Mouse (Mus musculus) forelimb bud, embryonic 11.5 days (tissue): ENCODE measurements at regions not wholly inside any gene's neighbourhood (a gene's known extent, or its start where the extent isn't known, plus 50 kb on each side); places are given as distances from the start of the nearest gene placed in this dataset.
"Not testable (repeated sequence)": the region's sequence is repeated elsewhere in the genome, so short reads cannot be mapped to it uniquely, and the experiment has no call there.

ENCODE experiments used
- DNase-seq: peaks from one replicate; pipeline ENCODE4 v3.0.0-alpha.2; 2012; ENCODE audit warnings: low read depth, low spot score

DNA sequence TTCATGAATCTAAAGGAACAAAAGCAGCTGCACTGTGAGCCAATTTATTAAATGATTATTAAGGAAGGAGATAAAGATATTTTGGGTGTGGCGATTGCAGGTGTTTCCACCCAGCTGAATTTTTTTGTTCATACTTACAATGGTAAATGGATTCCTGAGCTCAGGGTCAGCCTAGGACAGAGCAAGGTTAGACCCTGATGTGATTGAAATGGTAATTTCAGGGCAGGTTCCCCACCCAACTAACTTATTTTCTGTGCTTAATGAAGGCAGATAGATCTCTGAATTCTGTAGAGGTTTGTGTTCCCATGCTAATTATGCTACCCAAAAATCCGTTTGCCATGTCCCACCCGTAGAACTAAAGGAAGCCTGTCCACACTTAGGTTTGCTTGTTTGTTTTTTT is 258.8 kb upstream of the St6gal2 start:
- DNase-seq, result no peak

DNA sequence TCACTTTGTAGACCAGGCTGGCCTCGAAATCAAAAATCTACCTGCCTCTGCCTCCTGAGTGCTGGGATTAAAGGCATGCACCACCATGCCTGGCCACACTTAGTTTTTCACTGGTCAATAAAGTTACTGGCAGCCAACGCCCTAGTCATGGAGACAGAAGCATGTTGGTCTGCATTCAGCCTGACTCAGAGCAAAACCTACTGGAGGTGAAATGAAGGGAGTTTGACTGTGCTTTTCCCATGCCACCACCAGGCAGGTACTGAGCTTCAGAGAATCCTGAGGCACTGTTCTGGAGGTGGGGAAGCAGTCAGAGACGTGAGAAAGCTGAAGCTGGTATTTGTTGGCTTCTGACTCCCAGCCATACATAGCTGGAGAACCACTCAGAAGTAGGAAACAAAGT is 258.4 kb upstream of the St6gal2 start:
- no peak for DNase-seq

DNA sequence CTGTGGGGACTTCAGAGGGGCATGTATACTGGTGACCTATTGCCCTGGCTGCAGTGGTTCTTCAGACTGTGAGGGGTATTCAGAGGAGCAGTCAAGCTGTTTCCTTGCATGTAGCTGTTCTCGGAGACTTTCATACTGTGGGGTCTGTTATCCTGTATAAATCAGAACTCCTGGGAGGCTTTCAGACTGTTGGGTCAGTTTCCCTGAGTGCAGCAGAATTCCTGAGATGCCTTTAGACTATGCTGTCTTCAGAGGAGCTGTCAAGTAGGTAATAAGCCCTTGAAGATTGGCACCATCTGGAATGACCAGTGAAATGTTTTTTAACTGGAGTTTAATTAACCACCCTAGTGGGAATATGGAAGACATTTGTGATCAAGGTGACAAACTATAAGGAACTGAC is 238.6 kb upstream of the St6gal2 start:
- DNase-seq, result no peak

DNA sequence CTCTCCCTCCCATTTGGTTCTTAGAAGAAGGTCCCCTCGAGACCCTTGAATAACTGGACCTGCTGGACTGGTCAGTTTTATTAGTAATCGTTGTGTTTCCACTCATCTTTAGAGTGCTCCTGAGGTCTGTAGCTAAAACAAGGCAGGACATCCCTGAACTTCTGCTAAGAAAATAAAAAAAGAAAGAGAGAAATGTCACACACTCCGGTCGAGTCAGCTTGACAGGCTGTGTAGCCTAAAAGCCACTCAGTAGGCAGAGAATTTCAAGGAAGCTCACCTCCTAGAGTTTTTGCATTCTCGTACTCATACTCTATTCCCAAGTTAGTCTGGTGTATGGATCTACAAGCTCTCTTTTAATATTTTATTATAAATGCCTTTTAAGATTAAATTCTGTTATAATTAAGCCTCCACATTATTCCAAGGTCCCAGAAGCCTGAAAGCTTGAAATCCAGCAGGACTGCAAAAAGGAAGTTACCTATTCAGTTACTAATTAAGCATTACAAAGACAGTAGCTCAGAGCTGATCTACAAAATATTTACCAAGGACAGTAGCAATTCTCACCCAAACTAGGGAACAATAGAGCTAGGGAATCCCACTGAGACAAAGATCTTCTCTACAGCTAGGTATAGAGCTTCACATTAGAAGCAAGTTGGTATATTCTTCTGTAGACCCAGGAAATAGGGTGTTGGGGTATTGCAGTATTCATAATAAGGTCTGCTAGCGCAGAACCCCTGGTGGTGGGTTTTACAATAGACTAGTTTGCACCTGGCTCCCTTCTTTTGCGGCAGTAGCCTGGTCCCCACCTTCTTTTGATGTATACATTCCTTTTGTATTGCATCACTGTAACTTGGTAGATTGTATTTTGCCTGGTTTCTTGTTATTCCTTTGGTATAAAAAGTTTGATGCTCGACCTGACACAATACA is 226.7 kb upstream of the St6gal2 start:
- not testable (repeated sequence) for DNase-seq

DNA sequence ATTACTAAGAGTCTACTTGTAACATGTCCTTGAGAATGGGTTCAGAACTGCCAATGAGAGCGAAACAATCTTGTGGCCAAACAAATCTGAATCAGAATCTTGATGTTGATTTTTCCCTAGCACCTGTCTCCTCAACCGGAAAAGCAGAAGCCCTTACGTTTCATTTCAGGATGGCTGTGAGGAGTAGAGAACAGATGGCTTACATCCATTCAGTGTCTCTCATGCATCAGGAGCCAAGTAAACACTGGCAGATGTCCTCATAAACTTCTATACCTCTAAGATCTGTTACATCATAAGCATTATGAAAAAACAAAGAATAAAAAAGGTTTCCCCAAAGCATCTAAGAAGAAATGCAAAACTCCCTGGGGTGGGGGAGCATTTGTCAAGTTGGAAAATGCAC is 221.1 kb upstream of the St6gal2 start:
- no peak for DNase-seq

DNA sequence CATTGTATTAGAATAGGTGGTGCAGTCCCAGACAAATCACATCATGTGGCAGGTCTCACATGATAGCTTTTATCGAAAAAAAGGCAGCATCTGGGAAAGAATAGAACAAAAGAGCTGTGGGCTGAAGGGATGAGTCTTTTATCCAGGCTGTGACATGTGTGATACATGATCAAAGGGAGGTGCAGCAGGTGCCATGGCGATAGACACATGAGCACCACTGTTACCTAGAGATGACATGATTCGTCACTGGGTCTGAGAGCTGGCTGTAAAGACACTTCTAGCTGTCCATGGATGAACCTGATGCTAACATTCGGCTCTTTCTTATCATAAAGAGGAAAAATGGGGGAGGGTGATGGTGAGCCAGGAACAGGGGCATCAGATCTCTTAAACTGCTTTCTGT is 210.9 kb upstream of the St6gal2 start:
- no peak for DNase-seq

DNA sequence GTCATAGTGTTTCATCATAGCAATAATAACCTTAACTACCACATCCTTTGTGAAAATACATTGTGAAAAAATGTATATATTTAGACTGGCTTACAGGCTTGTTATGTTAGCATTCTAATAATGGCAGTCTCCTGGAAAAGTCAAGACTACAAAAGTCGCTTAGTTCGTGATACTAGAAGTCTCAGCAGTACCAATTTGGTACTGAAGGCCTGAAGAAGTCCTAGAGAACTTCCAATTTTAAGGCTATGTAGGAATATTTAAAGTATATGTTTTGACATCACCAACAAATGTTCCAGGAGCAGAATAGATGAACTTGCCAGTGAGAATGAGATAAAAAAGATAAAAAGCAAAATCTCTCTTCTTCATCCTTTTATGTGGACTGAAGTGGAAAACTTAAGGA is 182.5 kb upstream of the St6gal2 start:
- DNase-seq, result no peak

DNA sequence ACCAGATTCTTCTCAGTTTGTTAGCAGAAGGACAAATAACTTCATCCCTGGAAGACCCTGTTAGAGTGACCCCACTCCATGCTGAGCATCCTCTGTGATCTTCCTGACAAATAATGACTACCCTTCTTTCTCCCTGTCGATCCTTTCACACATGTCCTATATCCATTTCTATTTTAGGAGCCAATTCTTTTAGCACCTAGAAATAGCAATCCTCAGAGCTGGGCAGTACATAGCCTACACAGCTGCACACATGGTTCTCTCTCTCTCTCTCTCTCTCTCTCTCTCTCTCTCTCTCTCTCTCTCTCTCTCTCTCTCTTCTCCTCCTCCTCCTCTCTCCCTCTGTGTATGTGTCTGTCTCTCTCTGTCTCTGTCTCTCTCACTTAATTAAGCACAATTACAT is 168.6 kb upstream of the St6gal2 start:
- DNase-seq, result no peak

DNA sequence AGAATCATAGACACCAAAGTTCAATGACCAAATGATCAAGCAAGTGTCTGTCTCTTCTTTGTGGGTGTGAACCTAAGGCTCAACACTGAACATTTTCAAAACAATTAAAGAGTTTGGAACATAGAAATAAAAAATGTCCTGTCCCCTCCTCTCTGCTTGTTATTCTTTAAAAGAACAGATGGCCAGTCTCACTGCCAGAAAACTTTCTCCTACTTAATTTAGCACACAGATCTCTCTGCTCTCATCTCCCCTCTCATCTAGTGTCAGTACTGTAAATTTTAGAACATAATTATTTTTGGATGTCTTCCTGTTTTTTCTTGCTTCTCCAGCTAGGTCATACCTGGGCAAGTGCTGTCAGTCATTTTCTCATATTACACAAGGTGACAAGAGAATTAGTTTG is 163.9 kb upstream of the St6gal2 start:
- no peak for DNase-seq

DNA sequence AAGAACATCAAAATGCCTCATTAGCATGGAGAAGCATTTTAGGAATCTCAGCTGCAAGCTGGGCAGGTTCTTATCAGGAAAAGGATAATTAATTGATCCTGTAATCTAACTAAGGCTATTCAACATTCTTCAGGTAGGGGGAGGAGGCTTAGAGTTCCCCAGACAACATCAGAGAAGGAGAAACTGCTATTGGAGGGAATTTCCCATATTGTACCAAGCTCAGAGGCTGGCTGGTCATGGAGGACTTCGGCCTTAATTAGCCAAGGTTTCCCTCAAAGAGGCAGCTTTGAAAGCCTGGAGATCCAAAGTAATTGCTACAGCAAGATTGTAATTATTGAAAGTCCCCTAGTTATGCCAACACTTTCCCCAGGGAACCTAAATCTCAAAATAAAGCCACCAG is 156.6 kb upstream of the St6gal2 start:
- no peak for DNase-seq

DNA sequence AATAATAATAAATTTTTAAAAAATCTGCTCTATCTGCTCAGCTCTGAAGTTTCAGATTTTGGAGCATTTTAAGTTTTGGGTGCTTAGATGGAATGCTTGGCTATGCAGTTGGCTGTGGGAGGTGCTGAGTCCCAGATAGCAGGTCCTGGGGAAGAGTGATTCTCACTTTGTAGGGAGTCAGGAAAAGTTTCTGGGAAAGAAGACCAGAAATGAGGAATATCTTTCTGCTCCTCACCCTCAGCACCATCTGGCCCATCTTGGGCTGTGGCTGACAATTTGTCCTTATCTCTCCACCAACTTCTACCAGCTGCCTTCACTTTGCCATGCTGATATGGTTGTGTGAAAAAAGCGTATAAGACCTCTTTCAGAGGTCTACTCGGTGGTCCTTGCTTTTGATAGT is 152.5 kb upstream of the St6gal2 start:
- no peak for DNase-seq

DNA sequence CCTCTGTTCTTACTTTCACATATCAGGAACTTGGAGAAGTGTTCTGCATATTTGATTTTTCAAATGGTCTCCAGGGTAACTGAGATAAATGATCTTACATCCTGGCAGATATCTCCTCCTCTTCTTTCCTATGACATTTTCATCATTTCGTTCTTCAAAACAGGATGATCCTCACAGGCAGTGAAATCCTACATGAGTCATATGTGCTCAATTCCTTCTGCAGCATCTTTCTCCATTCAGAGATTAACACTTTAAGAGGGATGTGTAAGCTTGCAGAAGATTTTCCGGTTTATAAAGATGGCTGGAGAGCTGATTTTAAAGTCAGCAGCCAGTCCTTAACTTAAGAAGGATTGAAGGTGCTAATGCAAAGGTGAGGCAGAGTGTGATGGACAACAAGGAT is 148.5 kb upstream of the St6gal2 start:
- DNase-seq, result no peak

DNA sequence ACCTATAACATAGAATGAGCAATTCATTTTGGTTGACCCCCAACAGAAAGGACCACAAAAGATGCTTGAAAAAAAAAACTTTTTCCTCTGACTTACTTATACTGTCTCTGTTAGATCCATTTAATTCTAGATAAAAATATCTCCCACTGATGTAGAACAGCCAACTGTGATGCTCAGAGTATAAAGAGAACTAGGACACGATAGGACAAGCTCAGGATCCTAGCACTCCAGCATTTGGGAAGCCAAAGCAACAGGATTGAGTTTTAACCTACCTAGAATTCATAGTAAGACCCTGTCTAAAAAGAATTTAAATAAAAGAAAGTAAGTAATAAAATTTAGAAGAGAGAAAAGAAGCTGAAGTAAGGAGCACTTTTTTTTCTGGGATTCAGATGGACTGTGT is 146.3 kb upstream of the St6gal2 start:
- DNase-seq, result no peak

DNA sequence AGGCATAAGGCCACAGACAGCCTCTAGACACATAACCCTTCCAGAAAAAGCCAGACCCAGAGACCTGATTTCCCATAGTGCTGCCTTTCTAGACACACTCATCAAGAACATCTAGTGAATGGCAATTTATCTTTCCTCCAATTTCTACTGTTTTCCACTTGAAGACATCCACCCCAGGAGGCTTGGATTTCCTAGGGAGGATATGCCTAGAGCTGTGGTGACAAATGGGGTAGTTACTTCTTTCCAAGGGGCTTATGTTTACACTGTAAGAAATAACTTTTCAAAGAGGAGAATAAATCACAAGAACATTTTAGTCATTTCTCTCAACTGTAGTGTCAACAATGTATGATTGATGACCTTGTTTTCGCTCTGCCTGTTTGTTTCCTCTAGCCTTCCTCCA is 124.2 kb upstream of the St6gal2 start:
- no peak for DNase-seq

DNA sequence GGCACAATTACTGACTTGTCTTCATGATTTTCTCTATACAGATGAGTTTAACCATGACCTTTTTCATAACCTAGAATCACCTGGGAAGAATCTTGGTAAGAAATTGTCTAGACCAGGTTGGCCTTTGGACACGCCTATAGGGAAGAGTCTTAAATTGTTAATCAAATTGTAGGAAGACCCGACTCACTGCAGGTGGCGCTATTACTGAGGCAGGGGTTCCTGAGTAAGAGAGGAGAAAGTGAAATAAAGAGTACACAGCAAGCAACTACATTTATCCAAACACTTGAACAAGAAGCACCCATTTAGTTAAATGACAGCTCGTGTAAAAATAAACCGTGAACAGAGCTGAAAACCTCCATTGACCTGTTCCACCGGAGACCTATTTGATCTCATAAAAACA is 85.9 kb upstream of the St6gal2 start:
- no peak for DNase-seq

DNA sequence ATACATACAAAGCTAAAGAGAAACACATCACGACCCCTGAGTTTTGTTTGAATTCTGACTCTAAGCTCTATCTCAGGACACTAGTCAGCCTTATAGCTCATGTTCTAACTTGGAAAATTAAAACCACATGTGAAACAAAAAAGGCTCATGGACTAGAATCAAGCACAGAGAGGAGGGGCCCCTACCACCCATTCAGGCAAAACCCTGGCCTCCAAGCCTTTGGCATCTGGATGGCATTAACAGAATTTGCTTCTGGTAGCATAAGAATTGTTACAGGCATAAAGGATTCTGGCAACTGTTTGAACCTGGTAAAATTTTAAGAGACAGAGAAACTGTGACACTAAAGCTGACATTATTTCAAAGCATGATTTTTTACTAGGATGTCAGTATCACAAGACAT is 78.1 kb upstream of the St6gal2 start:
- peak; percentile 84 for DNase-seq

DNA sequence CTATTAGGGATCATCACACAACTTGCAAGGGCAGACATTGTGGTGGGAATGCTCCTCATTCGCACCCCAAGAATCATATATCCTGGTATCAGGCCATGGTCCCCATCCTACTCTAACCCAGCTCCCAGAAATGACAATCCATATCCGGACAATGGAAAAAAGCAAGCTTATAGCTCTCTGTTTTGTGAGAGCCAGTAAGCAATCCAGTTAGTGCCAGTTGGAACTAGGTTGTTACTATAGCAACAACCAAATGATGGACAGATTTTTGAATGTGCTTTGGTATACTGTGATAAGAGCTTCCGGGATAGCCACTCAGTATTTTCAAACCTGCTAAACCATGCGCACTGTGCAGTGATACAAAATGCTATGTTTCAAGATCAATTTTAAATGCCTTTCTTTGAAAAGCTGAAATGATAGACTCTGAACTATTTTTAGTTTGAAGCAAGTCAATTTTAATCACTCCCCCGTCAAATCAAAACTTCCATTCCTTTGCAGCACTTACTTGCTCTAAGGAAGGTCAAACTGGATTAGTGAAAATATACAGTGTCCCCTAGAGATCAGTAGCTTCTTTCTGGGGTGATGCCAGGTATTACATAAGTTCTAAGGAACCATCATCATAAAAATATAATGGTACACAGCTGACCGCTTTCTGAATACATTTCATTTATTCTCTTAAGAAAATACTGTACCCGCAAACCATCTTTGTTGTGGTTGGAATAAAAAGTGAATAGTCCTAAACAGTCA is 77.5 kb upstream of the St6gal2 start:
- DNase-seq, result peak; percentile 32
